Mouse (Mus musculus) thymus, adult 2 months (tissue): ENCODE measurements at regions not wholly inside any gene's neighbourhood (a gene's known extent, or its start where the extent isn't known, plus 50 kb on each side); places are given as distances from the start of the nearest gene placed in this dataset.

ENCODE experiments used
- DNase-seq: peaks from one replicate; pipeline ENCODE4 v3.0.0; 2021
- H3K27ac ChIP-seq: fragments of 200-500 bp; 2 replicates; pipeline ENCODE4 v1.5.1; 2012; ENCODE audit warnings: low read length, control low read depth; ENCODE audit not compliant: control insufficient read depth, insufficient read depth
- H3K27me3 ChIP-seq: fragments of 200-500 bp; 2 replicates; pipeline ENCODE4 v1.6.1; 2012; ENCODE audit warnings: mild to moderate bottlenecking, low read length, moderate library complexity, mixed read lengths; ENCODE audit not compliant: control insufficient read depth, insufficient read depth
- H3K36me3 ChIP-seq: fragments of 200-500 bp; 2 replicates; pipeline ENCODE4 v1.6.1; 2012; ENCODE audit warnings: mild to moderate bottlenecking, low read length, moderate library complexity; ENCODE audit not compliant: control insufficient read depth, insufficient read depth
- H3K4me1 ChIP-seq: fragments of 200-500 bp; replicated peaks from 2 replicates; pipeline ENCODE4 v1.6.1; 2012; ENCODE audit warnings: low read length; ENCODE audit not compliant: control insufficient read depth, insufficient read depth
- H3K4me3 ChIP-seq: fragments of 200-500 bp; 2 replicates; pipeline ENCODE4 v1.5.1; 2012; ENCODE audit warnings: mild to moderate bottlenecking, low read length, control low read depth, moderate library complexity; ENCODE audit not compliant: control insufficient read depth, insufficient read depth
- CTCF ChIP-seq: fragments of 200-500 bp; IDR thresholded peaks from 2 replicates; pipeline ENCODE4 v1.5.1; 2012; ENCODE audit warnings: mild to moderate bottlenecking, control low read depth, low read length, moderate library complexity, borderline replicate concordance; ENCODE audit not compliant: control insufficient read depth, poor library complexity, insufficient read depth; ENCODE audit errors: extremely low read depth
- POLR2A ChIP-seq: fragments of 200-500 bp; IDR thresholded peaks from 2 replicates; pipeline ENCODE4 v1.6.1; 2012; ENCODE audit warnings: mild to moderate bottlenecking, low read length, control low read depth, moderate library complexity; ENCODE audit not compliant: control insufficient read depth, poor library complexity, insufficient read depth; ENCODE audit errors: extremely low read depth
- WGBS: fragments of 180-500 bp; shearing (Covaris S2); methylation state at CpG from one replicate; pipeline ENCODE4 v1.1.7; 2018; 5-methylcytosine and 5-hydroxymethylcytosine counted together

DNA sequence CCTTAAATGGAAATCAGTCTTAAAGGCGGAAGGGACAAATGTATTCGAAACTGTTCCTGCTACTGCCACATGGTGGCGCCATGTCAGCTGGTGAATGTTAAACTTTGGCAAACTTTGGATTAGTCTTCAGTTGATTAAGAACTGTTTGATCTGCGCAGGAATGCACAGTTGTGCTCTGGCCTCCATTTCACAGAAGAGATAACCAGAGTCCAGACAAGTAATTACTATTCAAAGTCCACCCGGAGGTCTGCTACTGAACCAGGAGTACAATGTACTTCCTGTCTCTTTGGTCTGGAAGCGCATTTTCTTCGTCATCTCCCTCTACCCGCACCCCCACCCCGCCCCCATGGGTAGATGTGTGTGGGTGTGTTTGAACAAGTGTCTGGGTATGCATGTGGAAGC lies 118.6 kb upstream of the L3mbtl3 start:
- DNase-seq: peak; percentile 63
- TF ChIP-seq POLR2A (no peak), CTCF (no peak)
- Histone ChIP-seq H3K27ac (no peak overlapping the region), H3K4me1 (no peaks in the 10 kb centered on the region), H3K36me3 (no peaks in the 10 kb centered on the region), H3K4me3 (no peak overlapping the region; the same call in 1 of the 2 replicates), H3K27me3 (no peaks in the 10 kb centered on the region)
- 27% methylated on average over 9 of the region's 9 CpGs for WGBS

DNA sequence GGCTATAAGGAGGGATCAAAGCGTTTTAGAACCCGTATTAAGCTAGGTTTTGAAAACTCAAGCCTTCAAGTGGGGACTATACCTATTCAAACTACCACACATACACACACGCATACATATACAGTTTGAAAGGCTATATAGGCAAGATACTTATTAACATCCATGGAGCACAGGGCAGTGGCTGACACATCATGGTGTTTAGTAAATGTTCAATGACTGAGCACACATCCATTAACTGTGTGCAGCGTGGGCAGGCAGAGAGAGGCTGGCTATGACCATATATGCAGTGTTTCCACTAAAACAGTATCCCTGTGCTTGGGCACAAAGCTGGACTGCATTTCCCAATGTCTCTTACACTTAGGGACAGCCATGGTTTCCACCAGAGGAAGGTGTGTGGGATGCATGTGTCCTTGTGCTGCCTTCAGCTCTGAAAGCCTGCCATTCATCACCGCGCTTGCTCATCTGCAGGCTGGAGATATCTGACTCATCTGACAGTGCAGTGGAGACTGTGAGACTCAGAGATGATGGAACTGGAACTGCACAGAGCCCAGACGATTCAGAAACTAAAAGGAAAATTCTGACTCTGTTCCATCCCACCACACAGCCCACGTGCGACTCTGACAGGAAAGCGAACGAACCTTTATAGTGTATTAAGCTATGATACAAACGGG lies 124.6 kb upstream of the L3mbtl3 start:
- Histone ChIP-seq H3K4me3 (no peak overlapping the region), H3K36me3 (no peaks in the 10 kb centered on the region), H3K27ac (no peak overlapping the region), H3K4me1 (no peaks in the 10 kb centered on the region), H3K27me3 (no peaks in the 10 kb centered on the region)
- no peak for DNase-seq
- no peak for TF ChIP-seq POLR2A
- WGBS: 94% methylated on average over 12 of the region's 12 CpGs

DNA sequence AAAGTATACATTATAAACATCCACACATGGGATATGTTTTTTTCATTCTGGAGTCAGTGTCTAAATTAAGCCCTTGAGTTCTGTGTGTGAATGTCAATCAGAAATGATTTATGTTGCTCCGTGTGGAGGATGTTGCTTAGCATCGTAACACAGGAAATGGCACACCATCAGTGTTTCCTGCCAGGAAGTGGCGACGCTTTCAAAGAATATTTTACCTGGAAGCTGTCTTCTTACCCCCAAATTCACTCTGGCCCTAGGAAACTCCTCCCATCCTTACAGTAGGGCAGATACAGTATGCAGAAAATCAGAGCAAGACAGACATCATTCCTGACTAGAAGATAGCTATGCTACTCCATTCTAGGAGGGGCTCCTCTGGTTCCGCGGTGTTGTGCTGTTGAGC lies 145.1 kb upstream of the L3mbtl3 start:
- Histone ChIP-seq H3K27me3 (no peaks in the 10 kb centered on the region), H3K4me3 (no peak overlapping the region), H3K36me3 (no peaks in the 10 kb centered on the region), H3K4me1 (peaks cover 9% of the 10 kb centered on the region), H3K27ac (peak overlapping the region; percentile 48; the same call in 1 of the 2 replicates)
- 14% methylated on average over 6 of the region's 6 CpGs for WGBS
- TF ChIP-seq POLR2A: no peak
- no peak for TF ChIP-seq CTCF
- peak; percentile 26 for DNase-seq

DNA sequence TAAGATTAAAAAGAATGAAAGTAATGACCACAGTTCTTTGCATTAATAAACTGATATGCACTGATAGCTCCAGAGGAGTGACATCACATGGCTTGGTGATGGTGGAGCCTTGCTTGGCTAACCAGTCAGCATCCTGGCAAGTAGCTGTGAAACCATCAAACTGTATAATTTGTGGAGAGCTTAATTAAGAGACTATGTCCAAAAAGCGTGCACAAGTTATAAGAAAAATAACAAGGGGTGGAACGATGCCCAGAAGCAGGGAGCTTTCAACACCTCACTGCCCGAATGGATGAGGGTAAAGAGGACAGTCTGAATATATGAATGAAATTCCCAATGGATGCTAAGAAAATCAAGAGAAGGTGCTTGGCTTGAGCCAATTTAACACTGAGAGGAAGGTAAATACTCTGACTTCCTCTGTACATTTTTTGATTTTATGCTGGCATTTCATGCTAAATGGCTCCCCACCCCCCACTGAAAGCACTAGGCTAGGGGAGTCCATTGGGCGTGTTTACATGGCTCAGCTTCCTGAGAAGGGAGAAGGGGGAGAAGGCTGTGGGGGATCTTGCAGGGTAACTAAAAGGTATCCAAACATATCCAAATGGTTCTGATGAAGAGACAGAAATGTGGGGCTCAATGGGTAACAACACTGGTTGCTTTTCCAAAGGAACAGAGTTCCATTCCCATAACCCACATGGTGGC lies 150.2 kb upstream of the L3mbtl3 start:
- no peak overlapping the region for H3K27ac ChIP-seq
- H3K4me1 ChIP-seq: peaks cover 4% of the 10 kb centered on the region
- WGBS: 94% methylated on average over 4 of the region's 4 CpGs
- H3K27me3 ChIP-seq: no peaks in the 10 kb centered on the region
- DNase-seq: no peak
- H3K36me3 ChIP-seq: no peaks in the 10 kb centered on the region
- H3K4me3 ChIP-seq: no peak overlapping the region
- no peak for TF ChIP-seq POLR2A
- no peak for TF ChIP-seq CTCF

DNA sequence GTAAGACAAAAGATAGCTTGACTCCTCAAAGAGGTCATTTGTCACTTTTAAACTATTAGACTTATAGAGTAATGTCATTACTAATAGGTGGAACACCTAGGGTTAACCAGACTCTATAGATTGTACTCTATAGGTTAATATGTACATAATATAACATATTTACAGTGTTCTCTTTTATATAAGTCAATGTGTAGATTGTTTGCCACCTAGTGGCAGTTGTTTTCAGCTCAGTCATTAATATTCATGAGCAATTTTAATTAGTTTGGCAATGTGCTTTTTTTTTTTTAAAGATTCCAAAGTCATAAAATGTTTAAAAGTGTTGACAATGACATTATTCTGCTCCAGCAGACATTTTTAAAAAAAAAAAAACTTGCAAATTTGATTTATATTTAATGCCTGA lies 164.4 kb upstream of the L3mbtl3 start:
- H3K4me3 ChIP-seq: no peak overlapping the region
- H3K4me1 ChIP-seq: no peaks in the 10 kb centered on the region
- H3K36me3 ChIP-seq: no peaks in the 10 kb centered on the region
- TF ChIP-seq POLR2A (no peak), CTCF (no peak)
- H3K27me3 ChIP-seq: no peaks in the 10 kb centered on the region
- H3K27ac ChIP-seq: no peak overlapping the region
- DNase-seq: no peak

DNA sequence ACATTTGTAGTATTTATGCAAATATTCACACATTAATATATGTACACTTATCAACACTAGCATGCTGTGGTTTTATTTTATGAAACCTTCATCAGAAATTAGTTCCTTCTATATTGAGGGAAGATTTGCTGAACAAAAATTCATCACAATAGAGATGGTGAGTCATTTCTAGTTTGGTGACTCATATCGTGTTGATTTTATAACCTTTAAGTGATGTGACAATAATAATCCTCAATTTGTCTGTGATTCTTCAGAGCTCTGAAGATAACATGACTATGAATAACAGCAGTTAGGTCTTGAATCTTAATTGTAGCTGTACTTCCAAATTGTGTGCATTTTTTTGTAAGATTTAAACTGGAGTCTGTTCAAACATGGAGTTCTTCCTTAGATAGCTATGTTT lies 168.3 kb upstream of the L3mbtl3 start:
- H3K27me3 ChIP-seq: no peaks in the 10 kb centered on the region
- no peaks in the 10 kb centered on the region for H3K4me1 ChIP-seq
- H3K36me3 ChIP-seq: no peaks in the 10 kb centered on the region
- no peak for DNase-seq
- H3K27ac ChIP-seq: no peak overlapping the region
- WGBS: 99% methylated on average over 1 of the region's 1 CpGs
- H3K4me3 ChIP-seq: no peak overlapping the region
- no peak for TF ChIP-seq CTCF
- no peak for TF ChIP-seq POLR2A
